8 mouse cellular contexts compared by ENCODE assay signal in genomic region chr2:157338663-157339062, GRCm38 (mm10). TPM values are rescaled to one million over a fixed set of nuclear protein-coding genes. Genes with fewer than 3 reads are reported as not detected.
DNase-seq lines count a peak whose midpoint lies in the region; ATAC-seq and TF ChIP-seq lines count a peak whose summit lies in the region.

No protein-coding gene starts in this region.

- H3K4me3 ChIP-seq in kidney, postnatal 0 days (replicated peaks; ENCODE audit: low read depth, low read length) = no peak overlapping the region
- H3K4me3 ChIP-seq in liver, embryonic 14.5 days (ENCODE audit: insufficient read depth in 1 of 2, low read depth in 2 of 2, low read length in 2 of 2) = no peak overlapping the region
- no peak overlapping the region for H3K4me3 ChIP-seq in olfactory bulb, adult 2 months (ENCODE audit: insufficient read depth, low read depth, low read length)

- ATAC-seq in frontal cortex, adult (ENCODE audit: low TSS enrichment) = peak; percentile 41; the same call in 1 of the 2 replicates
- peak; percentile 31; the same call in 1 of the 2 replicates for ATAC-seq in kidney, postnatal 0 days (replicated peaks; ENCODE audit: low FRiP score, low read depth)
- no peak for ATAC-seq in liver, embryonic 14.5 days (ENCODE audit: insufficient read depth)

- DNase-seq in right cerebral cortex, adult 18-20 months = peak; percentile 62
- DNase-seq in right cerebral cortex, postnatal 25 days = no peak
- DNase-seq in c-Kit-positive CD71-positive TER-119-positive erythroid progenitor cells, embryonic 14.5 days (ENCODE audit: low spot score) = peak; percentile 75
- peak; percentile 83 for DNase-seq in kidney, postnatal 0 days (ENCODE audit: low spot score)
- peak; percentile 49 to 60 (median 55) for DNase-seq in liver, embryonic 14.5 days (ENCODE audit: low read depth in 3 of 3, low spot score in 3 of 3)
- peak; percentile 47 to 49 for DNase-seq in urinary bladder, adult 18-20 months (ENCODE audit: low spot score in 2 of 2)

- no peaks in the 10 kb centered on the region for H3K4me1 ChIP-seq in kidney, postnatal 0 days (replicated peaks; ENCODE audit: insufficient read depth, low read length)
- no peaks in the 10 kb centered on the region for H3K4me1 ChIP-seq in liver, embryonic 14.5 days (replicated peaks; ENCODE audit: control insufficient read depth in 2 of 2, insufficient read depth in 2 of 2, low read length in 1 of 2)
- H3K4me1 ChIP-seq in olfactory bulb, adult 2 months (ENCODE audit: control insufficient read depth, insufficient read depth, low read length) = peaks cover 20% of the 10 kb centered on the region

- no peak overlapping the region for H3K9ac ChIP-seq in kidney, postnatal 0 days (ENCODE audit: low read depth, low read length)
- no peak overlapping the region for H3K9ac ChIP-seq in liver, embryonic 14.5 days (replicated peaks)

- H3K4me2 ChIP-seq in kidney, postnatal 0 days (ENCODE audit: low read length) = no peak overlapping the region
- no peak overlapping the region for H3K4me2 ChIP-seq in liver, embryonic 14.5 days (ENCODE audit: low read depth)

- no peaks in the 10 kb centered on the region for H3K27me3 ChIP-seq in kidney, postnatal 0 days (ENCODE audit: insufficient read depth, low read length)
- H3K27me3 ChIP-seq in liver, embryonic 14.5 days (ENCODE audit: control insufficient read depth, insufficient read depth, low read length) = no peaks in the 10 kb centered on the region

- no peak for TF ChIP-seq POLR2A in olfactory bulb, adult 2 months (IDR thresholded peaks at IDR 0.05; ENCODE audit: insufficient read depth, low read depth, low read length)

- peak; percentile 83 for TF ChIP-seq CTCF in kidney, postnatal 0 days (IDR thresholded peaks at IDR 0.05; ENCODE audit: low read depth)
- TF ChIP-seq CTCF in liver, embryonic 14.5 days (IDR thresholded peaks at IDR 0.05; ENCODE audit: low read depth) = peak; percentile 87
- peak; percentile 43; the same call in 1 of the 2 replicates for TF ChIP-seq CTCF in olfactory bulb, adult 2 months (IDR thresholded peaks at IDR 0.05; ENCODE audit: insufficient read depth, low read depth, low read length)

- no peak overlapping the region for H3K27ac ChIP-seq in kidney, postnatal 0 days
- no peak overlapping the region for H3K27ac ChIP-seq in liver, embryonic 14.5 days
- H3K27ac ChIP-seq in olfactory bulb, adult 2 months (ENCODE audit: insufficient read depth, low read depth, low read length) = no peak overlapping the region

- no peak for TF ChIP-seq EP300 in liver, embryonic 14.5 days (IDR thresholded peaks at IDR 0.05; ENCODE audit: low read depth)

- H3K36me3 ChIP-seq in kidney, postnatal 0 days (ENCODE audit: insufficient read depth, low read length) = no peaks in the 10 kb centered on the region
- H3K36me3 ChIP-seq in liver, embryonic 14.5 days (replicated peaks; ENCODE audit: control insufficient read depth, insufficient read depth, low read depth) = no peaks in the 10 kb centered on the region

- WGBS in kidney, postnatal 0 days = 40% methylated on average over 5 of the region's 5 CpGs
- 29% methylated on average over 5 of the region's 5 CpGs for WGBS in liver, embryonic 14.5 days (ENCODE audit: insufficient replicate concordance)
- WGBS in olfactory bulb, adult 2 months = 26% methylated on average over 5 of the region's 5 CpGs

- no peaks in the 10 kb centered on the region for H3K9me3 ChIP-seq in kidney, postnatal 0 days (replicated peaks; ENCODE audit: low read length)
- no peaks in the 10 kb centered on the region for H3K9me3 ChIP-seq in liver, embryonic 14.5 days (ENCODE audit: control insufficient read depth, low read length)

RNA-seq across cellular contexts. Expression of gene Ghrh, which starts 8.6 kb away (rescaled TPM):
- polyA plus RNA-seq in kidney, postnatal 0 days (2015; fragmentation: Nextera tagmentation; extraction: Ambion mirVana) = not detected in 2 replicates
- polyA plus RNA-seq in liver, embryonic 14.5 days (2012; rRNA removed) = not detected in 2 replicates
- 0.22 TPM in 1 of 2 replicates, not detected in the other for polyA plus RNA-seq in liver, embryonic 14.5 days (2014; fragmentation: Nextera tagmentation; extraction: Ambion mirVana)
- not detected in 2 replicates for polyA plus RNA-seq in olfactory bulb, adult 2 months (2012; ENCODE audit: insufficient read depth, insufficient read length, low replicate concordance, missing spikeins)

RNA-seq across cellular contexts. Expression of gene Manbal, which starts 28.7 kb away (rescaled TPM):
- 77.9 and 78.4 TPM in 2 replicates for polyA plus RNA-seq in kidney, postnatal 0 days (2015; fragmentation: Nextera tagmentation; extraction: Ambion mirVana)
- 13.4 and 14.6 TPM in 2 replicates for polyA plus RNA-seq in liver, embryonic 14.5 days (2012; rRNA removed)
- 9.1 and 10.1 TPM in 2 replicates for polyA plus RNA-seq in liver, embryonic 14.5 days (2014; fragmentation: Nextera tagmentation; extraction: Ambion mirVana)
- not detected in 2 replicates for polyA plus RNA-seq in olfactory bulb, adult 2 months (2012; ENCODE audit: insufficient read depth, insufficient read length, low replicate concordance, missing spikeins)

RNA-seq across cellular contexts. Expression of gene Mroh8, which starts 59.3 kb away (rescaled TPM):
- 0.29 and 0.33 TPM in 2 replicates for polyA plus RNA-seq in kidney, postnatal 0 days (2015; fragmentation: Nextera tagmentation; extraction: Ambion mirVana)
- polyA plus RNA-seq in liver, embryonic 14.5 days (2012; rRNA removed) = 0.08 and 0.11 TPM in 2 replicates
- polyA plus RNA-seq in liver, embryonic 14.5 days (2014; fragmentation: Nextera tagmentation; extraction: Ambion mirVana) = 0.05 and 0.08 TPM in 2 replicates
- polyA plus RNA-seq in olfactory bulb, adult 2 months (2012; ENCODE audit: insufficient read depth, insufficient read length, low replicate concordance, missing spikeins) = not detected in 2 replicates

RNA-seq across cellular contexts. Expression of gene Rpn2, which starts 59.8 kb away (rescaled TPM):
- polyA plus RNA-seq in kidney, postnatal 0 days (2015; fragmentation: Nextera tagmentation; extraction: Ambion mirVana) = 197 and 228 TPM in 2 replicates
- 95.9 and 98.5 TPM in 2 replicates for polyA plus RNA-seq in liver, embryonic 14.5 days (2012; rRNA removed)
- polyA plus RNA-seq in liver, embryonic 14.5 days (2014; fragmentation: Nextera tagmentation; extraction: Ambion mirVana) = 128 and 140 TPM in 2 replicates
- not detected in 2 replicates for polyA plus RNA-seq in olfactory bulb, adult 2 months (2012; ENCODE audit: insufficient read depth, insufficient read length, low replicate concordance, missing spikeins)

Comparison
In these comparisons a context has a peak if more than half of its experiments do, and no peak if none do; other contexts are left out.
1. RNA of gene Manbal, which starts 28.7 kb away (polyA plus RNA-seq): 77.9 to 78.4 TPM in kidney, postnatal 0 days and 9.1 to 14.6 TPM in liver, embryonic 14.5 days; not detected in olfactory bulb, adult 2 months; every median in the first group is over 10 times any median in the second.
2. Peak in every context shown above with its lines, with median percentiles within 50 percentile points of each other: CTCF ChIP-seq.